Comparison of ENCODE assay signal across 24 mouse cellular contexts in genomic region chr10:16469711-16470110, GRCm38 (mm10).
"Had no signal": no experiment of that assay in that cellular context is flagged by ENCODE, and none has a peak within 500 bp of the region (broad histone marks: within the 10 kb centered on the region; RNA-seq: fewer than 3 reads in every experiment).

No protein-coding gene starts in this region.

- H3K9ac ChIP-seq: heart, embryonic 13.5 days; heart, embryonic 15.5 days; hindbrain, embryonic 13.5 days; hindbrain, embryonic 15.5 days; kidney, embryonic 15.5 days; limb, embryonic 12.5 days had no signal

- H3K27me3 ChIP-seq: heart, embryonic 13.5 days; heart, embryonic 15.5 days; hindbrain, embryonic 13.5 days; hindbrain, embryonic 15.5 days; kidney, embryonic 15.5 days; limb, embryonic 12.5 days had no signal

- DNase-seq: gastrocnemius, postnatal 14 days; gastrocnemius, postnatal 36 days; heart, adult 11 months; heart, adult 2 months; heart, postnatal 14 days; heart, postnatal 36 days; kidney, adult 11 months; kidney, adult 2 months; kidney, adult 9 months; kidney, postnatal 25 days; kidney, postnatal 4 days had no signal

- H3K4me3 ChIP-seq: heart, adult 2 months; heart, embryonic 13.5 days; heart, embryonic 15.5 days; hindbrain, embryonic 13.5 days; hindbrain, embryonic 15.5 days; kidney, embryonic 15.5 days; layer of hippocampus, adult 2 months; left cerebral cortex, adult 2 months; limb, embryonic 10.5 days; limb, embryonic 12.5 days had no signal

- H3K9me3 ChIP-seq: heart, embryonic 13.5 days; heart, embryonic 15.5 days; hindbrain, embryonic 13.5 days; hindbrain, embryonic 15.5 days; kidney, embryonic 15.5 days; limb, embryonic 10.5 days; limb, embryonic 12.5 days had no signal

- H3K4me1 ChIP-seq: hindbrain, embryonic 13.5 days; hindbrain, embryonic 15.5 days; kidney, embryonic 15.5 days; limb, embryonic 10.5 days had no signal

- H3K36me3 ChIP-seq: heart, embryonic 13.5 days; heart, embryonic 15.5 days; hindbrain, embryonic 13.5 days; hindbrain, embryonic 15.5 days; kidney, embryonic 15.5 days; limb, embryonic 10.5 days; limb, embryonic 12.5 days had no signal

- H3K27ac ChIP-seq: heart, adult 2 months; heart, embryonic 13.5 days; heart, embryonic 15.5 days; hindbrain, embryonic 13.5 days; hindbrain, embryonic 15.5 days; hindbrain, postnatal 0 days; kidney, embryonic 15.5 days; kidney, postnatal 0 days; layer of hippocampus, adult 2 months; left cerebral cortex, adult 2 months; limb, embryonic 10.5 days; limb, embryonic 12.5 days had no signal

- H3K4me2 ChIP-seq: heart, embryonic 11.5 days; heart, embryonic 13.5 days; heart, embryonic 15.5 days; hindbrain, embryonic 13.5 days; hindbrain, embryonic 15.5 days; kidney, embryonic 15.5 days; limb, embryonic 12.5 days had no signal

- ATAC-seq: hindbrain, postnatal 0 days; intestine, embryonic 16.5 days had no signal
